Mouse (Mus musculus) lung, embryonic 14.5 days (tissue): ENCODE measurements around the gene Srpk1. TPM values are rescaled to one million over a fixed set of nuclear protein-coding genes. Genes with fewer than 3 reads are reported as not detected.

Experiments used
- ATAC-seq: fragments of 200-750 bp; cut with Nextera tagmentation; 2 replicates; pipeline ENCODE4 v1.8.0; 2017; ENCODE audit warnings: mild to moderate bottlenecking, moderate TSS enrichment, moderate library complexity; ENCODE audit not compliant: insufficient read depth
- DNase-seq: peaks from one replicate; pipeline ENCODE4 v3.0.0-alpha.2; 2015
- H3K27ac ChIP-seq: fragments of 300-500 bp; sonication (generic); 2 replicates; pipeline ENCODE4 v1.5.1; 2014; ENCODE audit warnings: low read depth, mild to moderate bottlenecking, moderate library complexity
- H3K27me3 ChIP-seq: fragments of 300-500 bp; sonication (generic); 2 replicates; pipeline ENCODE4 v1.6.1; 2014; ENCODE audit warnings: low read length, control low read depth; ENCODE audit not compliant: insufficient read depth
- H3K36me3 ChIP-seq: fragments of 300-500 bp; sonication (generic); 2 replicates; pipeline ENCODE4 v1.6.1; 2014; ENCODE audit warnings: control low read depth; ENCODE audit not compliant: insufficient read depth
- H3K4me1 ChIP-seq: fragments of 300-500 bp; sonication (generic); 2 replicates; pipeline ENCODE4 v1.6.1; 2014; ENCODE audit warnings: antibody characterized with exemption, control low read depth; ENCODE audit not compliant: insufficient read depth
- H3K4me2 ChIP-seq: fragments of 300-500 bp; sonication (generic); 2 replicates; pipeline ENCODE4 v1.6.1; 2014; ENCODE audit warnings: mild to moderate bottlenecking
- H3K4me3 ChIP-seq: fragments of 300-500 bp; sonication (generic); 2 replicates; pipeline ENCODE4 v1.5.1; 2014; ENCODE audit warnings: low read depth, low read length
- H3K9ac ChIP-seq: fragments of 300-500 bp; sonication (generic); 2 replicates; pipeline ENCODE4 v1.6.1; 2014
- H3K9me3 ChIP-seq: fragments of 300-500 bp; sonication (generic); 2 replicates; pipeline ENCODE4 v1.6.1; 2016; ENCODE audit warnings: low read depth, low read length, control low read depth
- CTCF ChIP-seq: IDR thresholded peaks from 2 replicates; pipeline ENCODE4 v1.5.1; 2016; ENCODE audit warnings: antibody characterized with exemption, low read depth
- WGBS: fragments of 180-500 bp; shearing (Covaris S2); extraction: QIAGEN DNeasy Blood & Tissue Kit; methylation state at CpG from one replicate; pipeline ENCODE4 v1.1.7; 2014; 5-methylcytosine and 5-hydroxymethylcytosine counted together
- polyA plus RNA-seq: library from polyadenylated mRNA; unstranded; fragments of >200 nt; fragmentation: Nextera tagmentation; extraction: Ambion mirVana; gene quantifications from 2 replicates; pipeline ENCODE4 v1.2.1, GENCODE M21; 2014

The Srpk1 gene
- polyA plus RNA-seq, 1 experiment from 2014 or later: 122 TPM

- Histone ChIP-seq H3K4me2 (no peak overlapping the region), H3K27me3 (no peaks in the 10 kb centered on the region), H3K4me3 (no peak overlapping the region), H3K36me3 (no peaks in the 10 kb centered on the region), H3K9ac (no peak overlapping the region), H3K27ac (no peak overlapping the region), H3K9me3 (no peaks in the 10 kb centered on the region), H3K4me1 (0 out of 2 replicates have a peak, but pooled peaks cover 3% of the 10 kb centered on the region)
- DNase-seq: no peak
- no peak for ATAC-seq
- no peak for TF ChIP-seq CTCF
- 82% methylated on average over 6 of the region's 6 CpGs for WGBS
Measured at GRCm38 (mm10) chr17:28572941-28573340, 49.6 kb downstream of the Srpk1 start.

GRCm38 (mm10) chr17:28572521-28572920, 50.0 kb downstream of the Srpk1 start:
- ATAC-seq (no peak), DNase-seq (no peak)
- Histone ChIP-seq H3K4me1 (0 out of 2 replicates have a peak, but pooled peaks cover 3% of the 10 kb centered on the region), H3K27ac (no peak overlapping the region), H3K9me3 (no peaks in the 10 kb centered on the region), H3K4me3 (no peak overlapping the region), H3K9ac (no peak overlapping the region), H3K27me3 (no peaks in the 10 kb centered on the region), H3K36me3 (no peaks in the 10 kb centered on the region), H3K4me2 (no peak overlapping the region)
- no peak for TF ChIP-seq CTCF
- 78% methylated on average over 7 of the region's 7 CpGs for WGBS

GRCm38 (mm10) chr17:28571868-28572267, 50.6 kb downstream of the Srpk1 start:
- ATAC-seq (no peak), DNase-seq (peak; percentile 23)
- H3K4me1 ChIP-seq: 0 out of 2 replicates have a peak, but pooled peaks cover 3% of the 10 kb centered on the region
- TF ChIP-seq CTCF: no peak
- H3K36me3 ChIP-seq: no peaks in the 10 kb centered on the region
- H3K27me3 ChIP-seq: no peaks in the 10 kb centered on the region
- H3K9ac ChIP-seq: no peak overlapping the region
- no peak overlapping the region for H3K27ac ChIP-seq
- no peaks in the 10 kb centered on the region for H3K9me3 ChIP-seq
- WGBS: 66% methylated on average over 3 of the region's 3 CpGs
- H3K4me3 ChIP-seq: no peak overlapping the region
- no peak overlapping the region for H3K4me2 ChIP-seq

- no peaks in the 10 kb centered on the region for H3K4me1 ChIP-seq
- H3K9me3 ChIP-seq: no peaks in the 10 kb centered on the region
- no peaks in the 10 kb centered on the region for H3K36me3 ChIP-seq
- DNase-seq (no peak), ATAC-seq (no peak)
- TF ChIP-seq CTCF: no peak
- no peak overlapping the region for H3K4me2 ChIP-seq
- WGBS: 38% methylated on average over 3 of the region's 3 CpGs
- no peak overlapping the region for H3K27ac ChIP-seq
- no peak overlapping the region for H3K9ac ChIP-seq
- H3K4me3 ChIP-seq: no peak overlapping the region
- H3K27me3 ChIP-seq: no peaks in the 10 kb centered on the region
Measured at GRCm38 (mm10) chr17:28567541-28567940, 55.0 kb downstream of the Srpk1 start.

- Histone ChIP-seq H3K9me3 (no peaks in the 10 kb centered on the region), H3K4me3 (no peak overlapping the region), H3K27me3 (no peaks in the 10 kb centered on the region), H3K4me1 (no peaks in the 10 kb centered on the region; the same call in 1 of the 2 replicates), H3K36me3 (no peaks in the 10 kb centered on the region), H3K4me2 (no peak overlapping the region), H3K27ac (no peak overlapping the region), H3K9ac (no peak overlapping the region)
- ATAC-seq: no peak
- no peak for DNase-seq
- TF ChIP-seq CTCF: no peak
Measured at GRCm38 (mm10) chr17:28565181-28565580, 57.3 kb downstream of the Srpk1 start.

DNA sequence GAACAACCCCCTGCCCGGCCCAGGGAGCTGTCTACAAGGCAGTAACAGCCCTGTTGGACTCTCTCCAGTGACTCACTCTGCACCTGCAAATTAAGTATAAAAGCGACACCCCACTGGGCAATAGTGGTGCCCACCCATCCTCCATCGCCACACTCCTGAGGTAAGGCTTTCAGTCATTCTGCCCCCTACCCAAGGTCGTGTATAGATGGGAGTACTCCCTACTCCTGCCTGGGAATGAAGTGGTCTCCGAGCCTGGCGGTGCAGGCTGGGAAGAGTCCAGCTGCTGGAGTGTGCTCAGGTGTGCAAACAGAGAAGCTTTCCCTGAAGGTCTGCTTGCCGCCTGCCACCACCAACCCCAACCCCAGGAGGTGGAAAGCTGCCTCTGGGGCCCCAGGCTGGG, 60.9 kb downstream of the Srpk1 start:
- H3K4me2 ChIP-seq: no peak overlapping the region
- ATAC-seq: peak; percentile 78

DNA sequence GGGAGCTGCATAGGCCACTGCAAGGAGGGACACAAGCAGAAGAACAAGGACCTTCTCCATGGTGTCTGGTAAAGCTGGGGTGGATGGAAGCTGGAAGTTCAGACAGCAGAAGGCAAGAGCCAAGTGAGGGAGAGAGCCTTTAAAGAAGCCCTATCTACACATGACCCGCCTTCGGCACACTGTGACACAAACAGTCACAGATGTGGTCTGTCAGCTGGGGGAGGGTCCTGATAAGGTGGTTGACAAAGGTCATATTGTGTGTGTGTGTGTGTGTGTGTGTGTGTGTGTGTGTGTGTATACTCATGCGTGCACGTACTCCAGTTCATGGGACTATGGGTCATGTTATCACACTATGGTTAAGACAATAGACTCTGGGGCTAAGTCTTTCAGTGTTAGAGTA, 61.9 kb downstream of the Srpk1 start, which contains the start of gene Clps:
Gene Clps, minus strand, starts transcription at position 169 of the 400 bp plus-strand sequence.
- no peak within 1 kb of the TSS for H3K4me2 ChIP-seq
- ATAC-seq: no peak
- H3K4me3 ChIP-seq: no peak within 1 kb of the TSS
- H3K27me3 ChIP-seq: no peaks in the 10 kb centered on the region
- WGBS: 53% methylated on average over 4 of the region's 4 CpGs
- H3K4me1 ChIP-seq: no peaks in the 10 kb centered on the region; the same call in 1 of the 2 replicates
- peak within 1 kb of the TSS; percentile 68 for H3K27ac ChIP-seq
- no peaks in the 10 kb centered on the region for H3K9me3 ChIP-seq
- no peak for DNase-seq
- no peak for TF ChIP-seq CTCF
- H3K9ac ChIP-seq: no peak within 1 kb of the TSS
- H3K36me3 ChIP-seq: no peaks in the 10 kb centered on the region

More for the DNA sequence above, 60.9 kb downstream of the Srpk1 start:
- H3K27me3 ChIP-seq: no peaks in the 10 kb centered on the region
- H3K4me3 ChIP-seq: no peak overlapping the region
- no peak overlapping the region for H3K9ac ChIP-seq
- peak overlapping the region; percentile 68 for H3K27ac ChIP-seq
- no peaks in the 10 kb centered on the region for H3K9me3 ChIP-seq
- peak; percentile 50 for DNase-seq
- H3K36me3 ChIP-seq: no peaks in the 10 kb centered on the region
- WGBS: 39% methylated on average over 7 of the region's 7 CpGs
- TF ChIP-seq CTCF: no peak
- no peaks in the 10 kb centered on the region; the same call in 1 of the 2 replicates for H3K4me1 ChIP-seq
